15 mouse cellular contexts compared by ENCODE assay signal in genomic region chr2:160083674-160084073, GRCm38 (mm10).
"Had no signal": no experiment of that assay in that cellular context is flagged by ENCODE, and none has a peak within 500 bp of the region (broad histone marks: within the 10 kb centered on the region; RNA-seq: fewer than 3 reads in every experiment).

No protein-coding gene starts in this region.

- H3K27me3 ChIP-seq: neural tube, embryonic 15.5 days; stomach, embryonic 15.5 days had no signal

- H3K27ac ChIP-seq: neural tube, embryonic 15.5 days; stomach, embryonic 15.5 days; stomach, postnatal 0 days had no signal

- H3K9ac ChIP-seq: neural tube, embryonic 15.5 days; stomach, embryonic 15.5 days had no signal

- DNase-seq: retina, postnatal 1 day; right cerebral cortex, adult 18-20 months; right cerebral cortex, postnatal 14 days; right cerebral cortex, postnatal 25 days; right cerebral cortex, postnatal 4 days; spleen, adult 18-20 months; thymus, adult 18-20 months; thymus, adult 2 months; thymus, postnatal 14 days; thymus, postnatal 25 days; thymus, postnatal 36 days; thymus, postnatal 4 days had no signal

- H3K36me3 ChIP-seq: neural tube, embryonic 15.5 days; stomach, embryonic 15.5 days had no signal

- H3K9me3 ChIP-seq: neural tube, embryonic 15.5 days; stomach, embryonic 15.5 days had no signal

- H3K4me2 ChIP-seq: neural tube, embryonic 15.5 days; stomach, embryonic 15.5 days had no signal

- H3K4me1 ChIP-seq: neural tube, embryonic 15.5 days; stomach, embryonic 15.5 days had no signal

- H3K4me3 ChIP-seq: neural tube, embryonic 15.5 days; stomach, embryonic 15.5 days had no signal
